Mouse (Mus musculus) left cerebral cortex, postnatal 36 days (tissue): ENCODE data around the gene Wrap73. TPM values are rescaled to one million over a fixed set of nuclear protein-coding genes. Genes with fewer than 3 reads are reported as not detected.

Experiments
- DNase-seq, 2 experiments: peaks; one replicate each; pipeline ENCODE4 v3.0.0; 2021 to 2022; ENCODE audit warnings: low spot score in 2 of 2, mixed read lengths in 1 of 2
- intact Hi-C: fragments of 180-260 bp; cut with DNase I; formaldehyde crosslinking; loops from one replicate; pipeline ENCODE4 v1.15.1; 2025
- total RNA-seq, 2 experiments: library from RNA; stranded (reverse); gene quantifications; 2 replicates each; pipeline ENCODE4 v1.2.3; 2021

Gene Wrap73
- total RNA-seq, result 10 to 100 TPM; 29.3 to 31.0 TPM

DNA sequence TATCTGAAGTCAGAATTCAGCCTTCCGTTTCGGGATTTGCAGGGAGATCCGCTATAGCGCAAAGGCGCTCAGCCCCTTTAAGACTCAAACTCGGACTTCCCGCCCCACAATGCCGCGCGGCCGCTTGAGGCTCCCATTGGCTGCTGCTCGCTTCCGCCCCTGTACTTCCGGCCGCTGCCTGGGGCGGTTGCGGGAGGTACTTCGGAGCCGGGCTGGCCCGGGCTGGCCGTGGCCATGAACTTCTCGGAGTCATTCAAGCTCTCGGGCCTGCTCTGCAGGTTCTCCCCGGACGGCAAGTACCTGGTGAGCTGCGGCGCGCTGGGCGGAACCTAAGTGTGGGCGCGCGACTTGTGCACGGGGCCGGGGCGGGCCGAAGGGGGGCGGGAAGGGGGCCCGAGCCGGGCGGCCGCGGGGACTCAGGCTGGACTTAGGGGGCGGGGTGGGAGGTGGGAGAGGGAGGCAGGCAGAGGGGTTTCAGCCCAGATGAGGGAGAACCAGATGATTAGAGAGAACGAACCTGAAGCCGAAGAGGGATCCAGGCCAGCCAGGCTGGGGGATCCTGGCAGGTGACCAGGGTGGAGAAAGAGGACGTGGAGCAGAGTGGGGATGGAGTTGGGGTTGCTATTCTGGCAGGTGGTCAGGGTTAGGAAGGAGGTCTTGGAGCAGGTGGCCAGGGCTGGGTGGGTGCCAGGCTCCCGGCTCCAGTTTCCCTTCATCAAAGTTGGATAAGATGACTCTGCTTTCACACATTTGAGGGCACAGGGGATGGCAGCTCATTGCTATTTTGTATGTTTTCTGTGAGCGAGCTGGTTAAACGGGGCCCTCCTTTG is at the start of gene Wrap73:
Gene Wrap73, plus strand, starts transcription at position 162 of the 830 bp plus-strand sequence.
- intact Hi-C loops, result loop anchor here (2.0 kb wide), 1 partner anchor 18 kb away; the partner anchor contains the start of gene Tprgl
- peak; percentile 90 for DNase-seq

DNA sequence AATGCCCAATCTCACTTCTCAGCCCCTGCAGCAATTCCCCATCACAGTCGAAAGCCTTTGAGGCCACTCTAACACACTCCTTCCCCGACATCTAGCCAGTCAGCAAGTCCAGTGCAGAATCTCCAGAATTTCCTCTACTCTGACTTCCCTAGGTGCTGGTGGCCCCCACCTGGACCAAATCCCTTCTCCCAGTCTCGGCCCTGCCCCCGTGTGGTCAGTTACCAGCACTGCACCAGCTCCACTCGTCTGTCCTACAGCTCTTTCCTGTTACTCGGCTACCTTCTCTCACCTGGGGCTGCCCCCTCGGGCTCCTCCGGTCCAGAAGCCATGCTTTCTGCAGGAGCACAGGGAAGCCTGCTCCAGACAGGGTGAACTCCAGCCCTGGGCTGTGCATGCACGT is 49.0 kb upstream of the Wrap73 start:
- intact Hi-C loops, result no loop called here
- DNase-seq, result no peak

DNA sequence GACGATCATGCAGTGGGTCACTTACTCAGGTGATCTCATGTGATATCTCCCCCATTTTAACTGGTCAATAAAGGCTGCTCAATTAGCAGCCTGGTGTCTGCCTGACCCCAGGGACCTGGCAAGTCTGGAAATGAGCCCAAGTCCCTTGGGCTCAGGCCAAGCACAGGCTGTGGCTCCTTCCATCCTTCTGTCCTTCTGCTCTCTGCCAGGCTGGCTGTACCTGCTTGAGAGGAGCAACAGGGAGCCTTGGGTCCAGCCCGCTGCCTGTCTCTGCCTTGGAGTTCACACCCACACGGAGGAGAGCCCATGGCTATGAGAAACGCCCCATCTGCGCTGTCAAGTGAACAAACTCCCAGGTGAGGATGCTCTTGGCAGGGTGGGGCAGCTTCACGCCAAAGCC is 46.1 kb upstream of the Wrap73 start:
- DNase-seq, result no peak
- intact Hi-C loops, result no loop called here

DNA sequence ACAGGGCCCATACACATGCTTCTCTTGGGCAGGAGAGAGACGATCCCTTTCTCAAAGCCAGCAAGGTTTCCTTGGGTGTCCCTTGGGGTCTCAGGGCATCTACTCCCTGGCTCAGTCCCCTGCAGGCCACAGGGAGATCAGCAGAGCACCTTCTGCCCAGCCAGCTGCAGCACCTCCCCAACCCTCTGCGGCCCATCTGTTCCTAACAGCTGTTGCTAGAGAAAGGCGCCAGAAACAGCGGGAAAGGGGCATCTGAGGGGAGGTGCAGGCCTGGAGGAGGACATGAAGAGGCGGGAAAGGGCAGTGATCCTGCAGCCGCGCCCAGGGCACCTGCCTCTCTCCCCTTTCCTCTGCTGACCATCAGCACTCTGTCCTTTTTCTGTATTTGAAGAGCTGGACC is 42.8 kb upstream of the Wrap73 start:
- intact Hi-C loops, result no loop called here
- DNase-seq, result no peak

DNA sequence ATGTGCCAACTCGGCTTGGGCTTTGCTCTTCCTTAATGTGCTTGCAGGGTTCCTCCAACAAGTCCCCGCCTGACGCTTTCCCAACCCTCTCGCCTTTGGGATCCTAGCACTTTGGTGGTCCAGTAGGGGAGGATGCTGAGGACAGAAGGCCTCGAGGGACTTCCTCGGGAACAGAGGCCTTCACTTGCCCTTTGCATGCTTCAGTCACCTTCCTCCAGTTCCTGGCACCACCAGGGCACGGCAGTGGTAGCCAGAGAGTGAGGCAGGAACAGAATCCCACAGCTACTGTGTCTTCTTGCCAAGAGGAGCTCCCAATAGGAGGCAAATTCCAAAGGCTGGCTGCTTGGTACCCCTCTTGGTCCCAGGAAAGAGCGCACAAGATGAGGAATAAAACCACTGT is 38.8 kb upstream of the Wrap73 start:
- intact Hi-C loops, result loop anchor here (5.0 kb wide), 1 partner anchor 36 kb away; no protein-coding TSS in a partner anchor
- DNase-seq, result no peak

DNA sequence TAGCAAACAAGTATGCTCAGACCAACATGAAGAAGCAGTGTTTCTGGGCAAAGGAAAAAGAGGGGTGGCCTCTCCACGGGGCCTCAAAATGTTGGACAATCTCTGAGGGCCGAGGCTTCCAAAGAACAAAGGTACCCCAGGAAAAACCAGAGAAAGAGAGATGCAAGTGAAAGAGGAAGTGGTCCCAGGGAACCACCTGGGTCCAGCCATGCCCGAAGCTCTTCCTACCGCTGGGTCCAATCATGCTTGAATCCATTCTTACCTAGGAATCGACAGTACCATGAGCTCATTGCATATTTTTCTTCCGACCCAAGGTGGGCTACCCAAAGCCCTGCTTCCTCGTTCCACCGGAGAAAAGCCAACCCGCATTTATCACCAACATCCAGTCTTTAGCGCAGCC is 38.3 kb upstream of the Wrap73 start:
- no peak for DNase-seq
- intact Hi-C loops, result loop anchor here (5.0 kb wide), 1 partner anchor 37 kb away; no protein-coding TSS in a partner anchor

DNA sequence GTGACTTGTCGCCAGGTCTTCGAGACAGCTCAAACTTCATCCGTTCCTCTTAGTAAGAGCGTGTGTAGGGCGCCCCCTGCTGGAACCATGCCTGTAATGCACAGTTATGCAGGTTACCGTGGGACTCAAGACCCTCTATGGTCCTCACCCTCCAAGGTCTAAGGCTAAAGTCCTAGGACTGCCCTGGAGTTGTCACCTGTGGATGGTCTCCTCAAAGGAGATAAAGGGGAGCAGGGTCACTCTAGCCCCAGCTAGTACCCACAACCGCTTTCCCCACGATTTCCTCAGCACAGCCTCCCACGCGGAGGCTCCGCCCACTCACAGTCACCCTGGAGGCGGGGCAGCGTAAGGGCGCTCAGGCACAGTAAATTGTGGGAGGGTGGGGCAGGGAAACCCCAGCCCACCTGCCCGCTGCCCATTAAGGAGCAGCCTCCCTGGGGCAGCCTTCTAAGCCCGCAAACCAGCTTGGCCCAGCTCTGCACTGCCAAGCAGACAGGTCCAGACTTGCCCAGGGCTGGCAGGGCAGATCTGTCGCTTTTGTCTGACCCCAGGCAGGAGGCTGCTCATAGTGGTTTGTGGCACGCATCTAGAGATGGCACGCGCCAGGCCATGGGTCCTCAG is 36.7 kb upstream of the Wrap73 start:
- intact Hi-C loops, result loop anchor here (5.0 kb wide), 1 partner anchor 78 kb away; the partner anchor contains the start of gene Smim1

DNA sequence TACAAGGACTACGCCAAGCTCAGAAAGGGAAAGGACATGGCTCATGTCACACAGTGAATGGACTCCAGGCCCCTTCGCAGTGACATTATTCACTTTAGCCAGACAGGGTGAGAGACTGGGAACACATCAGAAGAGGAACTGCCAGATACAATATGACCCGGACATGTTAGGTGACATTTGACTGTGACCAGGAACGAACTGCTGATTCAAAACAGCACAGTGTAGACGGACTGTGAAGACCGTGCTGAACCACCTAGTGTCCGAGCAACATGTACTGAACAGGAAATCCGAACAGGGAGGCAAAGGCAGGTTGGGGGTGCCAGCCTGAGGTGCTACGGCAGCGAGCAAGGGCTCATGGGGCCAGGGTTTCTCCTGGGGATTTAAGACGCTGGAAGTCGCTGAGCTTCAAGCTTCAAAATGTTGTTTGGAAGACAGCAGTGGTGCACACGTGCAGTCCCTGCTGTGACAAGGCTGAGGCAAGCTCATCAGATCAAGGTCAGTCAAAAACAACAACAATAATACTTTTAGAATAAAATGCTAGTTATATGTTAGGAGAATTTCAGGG is 35.6 kb upstream of the Wrap73 start:
- intact Hi-C loops, result loop anchor here (5.0 kb wide), 1 partner anchor 79 kb away; the partner anchor contains the start of gene Smim1
- DNase-seq, result no peak

More for the DNA sequence above, 36.7 kb upstream of the Wrap73 start:
- peak; percentile 38 to 44 for DNase-seq

DNA sequence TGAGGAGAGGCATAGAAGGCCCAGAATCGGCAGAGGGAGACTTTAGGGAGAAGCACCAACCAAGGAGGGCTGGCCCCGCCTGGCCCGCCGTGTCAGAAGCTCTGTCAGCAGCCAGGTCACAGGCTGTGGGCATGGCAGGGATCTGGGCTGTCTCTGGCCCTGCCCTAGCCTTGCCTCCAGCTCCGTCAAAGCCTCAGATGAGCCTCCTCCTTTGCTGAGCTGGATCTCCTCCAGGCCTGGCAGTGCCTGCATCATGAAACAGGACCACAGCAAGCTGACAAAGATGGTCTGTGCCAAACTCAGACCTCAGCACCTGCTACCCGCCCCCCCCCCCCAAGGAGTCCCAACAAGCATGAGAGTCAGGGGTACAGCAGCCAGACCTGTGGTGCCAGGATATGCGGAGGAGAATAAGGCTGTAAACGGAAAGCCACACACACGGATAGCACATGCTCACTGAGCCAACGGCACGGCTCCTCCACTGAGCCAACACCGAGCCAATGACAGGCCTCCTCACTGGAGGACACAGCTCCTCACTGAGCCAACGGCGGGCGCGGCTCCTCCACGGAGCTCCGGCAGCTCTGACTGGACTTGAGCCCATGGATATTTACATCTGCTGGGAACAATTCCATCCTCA is 32.8 kb upstream of the Wrap73 start:
- intact Hi-C loops, result loop anchor here (5.0 kb wide), 1 partner anchor 82 kb away; the partner anchor contains the start of gene Smim1
- peak; percentile 42 to 63 for DNase-seq

DNA sequence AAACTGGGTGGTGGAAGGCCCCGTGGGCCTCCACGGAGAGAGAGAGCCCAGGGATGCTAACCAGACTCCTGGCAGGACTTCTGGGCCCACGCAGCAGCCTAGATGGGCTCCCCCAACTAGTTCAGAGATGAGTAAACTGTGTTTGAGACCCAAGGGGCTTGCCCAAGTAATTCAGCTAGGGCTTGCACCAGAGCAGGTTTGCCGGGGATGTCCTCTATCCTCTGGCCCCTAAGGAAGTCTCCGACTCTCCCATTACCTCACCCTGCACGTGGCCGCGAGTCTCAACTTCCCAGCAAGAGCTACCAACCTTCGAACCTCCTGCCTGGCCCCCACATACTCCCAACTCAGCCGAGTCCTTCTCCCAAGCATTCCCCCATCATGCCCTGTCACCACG is 32.3 kb upstream of the Wrap73 start:
- DNase-seq, result no peak
- intact Hi-C loops, result loop anchor here (5.0 kb wide), 1 partner anchor 83 kb away; the partner anchor contains the start of gene Smim1

DNA sequence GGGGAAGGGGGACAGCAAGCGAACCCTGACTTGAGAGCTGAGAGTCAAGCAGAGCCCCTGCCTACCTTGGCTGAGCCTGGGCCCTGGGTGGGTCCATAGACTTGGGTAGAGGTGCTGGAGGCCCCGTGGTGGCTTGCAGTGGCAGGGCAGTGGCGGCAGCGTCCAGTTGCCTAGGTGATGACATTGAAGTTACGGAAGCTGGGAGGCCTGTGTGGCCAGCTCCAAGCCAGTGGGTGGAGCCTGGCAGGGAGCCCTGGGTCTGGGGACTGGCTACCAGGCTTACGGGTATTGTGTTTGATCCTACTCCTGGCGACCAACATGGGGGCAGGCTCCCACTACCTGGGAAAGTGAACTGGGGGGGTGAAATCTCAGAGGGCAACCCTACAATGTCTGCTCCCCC is 25.8 kb upstream of the Wrap73 start:
- intact Hi-C loops, result no loop called here
- DNase-seq, result no peak

DNA sequence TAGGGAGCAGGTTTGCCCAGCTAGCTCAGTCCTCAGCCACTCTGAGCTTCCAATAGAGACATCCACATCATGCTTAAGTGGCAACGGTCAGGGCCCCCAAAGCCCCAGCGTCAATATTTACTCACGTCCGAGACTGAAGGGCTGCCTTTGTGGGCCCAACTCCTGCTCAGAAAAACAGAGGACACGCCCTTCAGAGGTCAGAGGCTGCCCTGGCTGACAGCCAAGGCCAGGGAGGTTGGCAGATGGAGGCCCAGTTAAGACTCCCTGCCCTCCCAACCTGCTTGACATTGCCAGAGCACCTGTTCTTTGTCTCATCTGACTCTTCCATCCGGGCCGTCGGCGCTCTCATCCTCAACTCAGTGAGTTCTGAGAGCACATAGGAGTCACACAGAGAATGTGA is 23.4 kb upstream of the Wrap73 start:
- intact Hi-C loops, result no loop called here
- no peak for DNase-seq

DNA sequence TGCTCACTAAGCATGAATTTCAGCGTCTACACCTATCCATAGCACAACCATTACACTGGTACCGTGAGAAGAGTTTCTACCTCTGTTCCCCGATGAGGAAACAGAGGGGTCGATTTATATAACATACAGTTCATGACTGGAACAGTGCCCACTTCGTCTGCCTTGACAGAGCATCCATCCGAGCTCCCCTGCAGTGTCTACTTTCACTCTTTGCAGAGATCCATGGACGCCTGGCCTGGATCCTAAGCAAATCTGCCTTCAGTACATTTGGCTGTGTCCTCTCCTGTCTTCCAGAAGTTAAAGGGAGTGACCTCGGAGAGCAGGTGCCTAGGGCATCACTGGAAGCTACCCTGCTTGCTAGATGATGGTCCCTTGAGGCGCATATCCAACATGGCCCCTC is 23.0 kb upstream of the Wrap73 start:
- no peak for DNase-seq
- intact Hi-C loops, result no loop called here

DNA sequence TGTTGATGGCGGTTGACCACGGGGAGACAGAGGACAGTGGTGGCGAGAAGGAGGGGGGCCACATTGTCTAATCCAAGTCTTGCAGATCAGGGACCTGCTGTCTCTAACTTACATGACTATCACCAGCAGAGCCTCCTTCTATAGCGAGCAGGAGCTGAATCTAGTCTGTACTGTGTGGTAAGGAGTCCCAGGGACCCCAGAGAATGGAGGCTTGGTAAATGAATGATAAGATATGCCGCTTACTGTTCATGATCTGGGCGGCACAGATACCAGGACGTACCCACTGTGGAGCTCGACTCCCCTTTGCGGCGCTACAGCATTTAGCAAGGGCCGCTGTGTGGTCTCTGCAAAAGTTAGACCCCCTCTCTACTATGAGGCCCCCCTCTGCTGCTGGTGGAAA is 20.4 kb upstream of the Wrap73 start:
- intact Hi-C loops, result no loop called here
- no peak for DNase-seq

DNA sequence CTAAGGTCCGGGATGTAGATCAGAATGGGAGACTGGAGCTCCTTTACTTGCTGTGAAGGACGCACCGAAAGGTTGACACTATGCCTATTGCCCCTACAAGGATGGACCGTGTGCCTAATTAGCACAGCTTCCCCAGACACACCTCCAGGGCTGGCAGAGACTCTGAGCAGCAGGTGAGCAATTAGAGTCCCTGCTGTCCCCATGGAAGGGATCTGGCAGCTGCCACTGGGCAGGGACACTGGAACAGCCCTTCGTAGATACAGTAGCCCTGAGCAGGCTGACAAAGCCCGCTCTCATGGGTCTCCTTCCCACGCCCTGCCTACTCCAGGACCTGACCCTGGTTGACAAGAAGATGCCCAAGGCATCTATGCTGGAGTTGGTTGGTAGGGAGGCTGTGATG is 19.8 kb upstream of the Wrap73 start:
- intact Hi-C loops, result no loop called here
- DNase-seq, result no peak

DNA sequence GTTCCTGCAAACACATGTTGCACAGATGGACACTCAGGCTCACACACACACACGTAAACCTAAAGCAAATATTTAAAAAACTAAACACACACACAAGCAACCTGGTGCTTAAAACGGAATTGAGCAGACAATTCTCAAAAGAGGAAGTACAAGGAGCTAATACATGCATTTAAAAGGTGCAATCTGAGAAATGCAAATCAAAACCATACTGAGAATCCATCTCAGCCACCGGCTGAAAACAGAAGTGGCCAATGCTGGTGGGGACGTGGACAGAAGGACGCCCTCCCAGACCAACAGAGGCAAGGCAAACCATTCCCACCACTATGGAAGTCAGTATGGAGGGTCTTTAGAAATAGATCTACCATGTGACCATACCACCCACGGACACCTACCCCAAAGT is 18.6 kb upstream of the Wrap73 start:
- intact Hi-C loops, result no loop called here
- no peak for DNase-seq

DNA sequence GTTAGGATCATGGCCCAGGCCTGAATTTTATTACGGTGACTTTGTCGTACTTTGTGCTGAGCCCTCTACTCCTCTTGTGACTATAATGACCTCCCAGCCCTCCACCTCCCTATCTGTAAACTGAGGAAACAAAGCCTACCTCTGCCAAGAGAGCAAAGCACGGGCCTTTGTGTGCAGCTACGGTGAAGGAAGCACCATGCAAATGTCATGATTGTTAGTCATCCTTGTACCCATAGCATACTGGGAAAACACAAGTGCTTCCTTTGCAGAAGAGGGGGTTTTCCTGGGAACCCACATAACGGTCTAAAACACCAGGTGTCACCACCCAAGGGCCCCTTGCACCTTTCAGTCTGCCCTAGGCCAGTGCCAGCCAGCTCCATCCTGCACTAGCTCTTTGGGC is 17.0 kb upstream of the Wrap73 start:
- no peak for DNase-seq
- intact Hi-C loops, result no loop called here

DNA sequence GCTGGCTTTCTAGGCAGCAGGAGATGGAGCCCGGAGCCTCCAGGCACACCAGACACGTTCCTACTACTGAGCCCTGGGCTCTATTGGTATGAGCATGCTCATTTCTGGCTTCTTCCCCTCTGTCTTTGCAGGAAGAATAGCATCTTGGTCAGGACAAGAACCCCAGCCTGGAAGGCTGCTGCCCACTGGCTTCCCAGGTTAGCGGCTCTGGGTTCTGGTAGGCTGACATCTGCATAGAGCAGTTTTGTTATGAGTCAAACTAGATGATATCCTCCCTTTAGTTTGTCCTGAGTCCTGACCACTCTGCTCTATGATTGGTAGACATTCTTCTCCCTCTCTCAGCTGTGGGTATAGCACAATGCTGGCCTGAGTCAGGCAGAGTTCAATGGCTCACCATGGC is 14.9 kb upstream of the Wrap73 start:
- no peak for DNase-seq
- intact Hi-C loops, result no loop called here

DNA sequence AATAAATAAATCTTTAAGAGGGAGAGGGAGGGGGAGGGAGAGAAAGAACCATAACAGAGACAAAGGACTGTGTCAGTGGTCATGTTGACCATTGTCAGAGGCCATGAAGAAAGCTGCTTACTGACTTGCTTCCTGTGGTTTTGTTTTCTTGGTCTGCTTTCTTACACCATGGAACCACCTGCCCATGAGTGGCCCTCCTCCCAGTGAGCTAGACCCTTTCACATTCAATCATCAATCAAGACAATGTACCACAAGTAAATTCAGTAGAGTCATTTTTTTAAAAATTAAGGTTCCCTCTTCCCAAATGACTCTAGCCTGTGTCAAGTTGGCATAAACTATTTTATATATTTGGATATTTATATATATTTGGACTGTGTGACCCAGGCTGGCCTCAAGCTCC is 12.2 kb upstream of the Wrap73 start:
- intact Hi-C loops, result no loop called here
- no peak for DNase-seq

DNA sequence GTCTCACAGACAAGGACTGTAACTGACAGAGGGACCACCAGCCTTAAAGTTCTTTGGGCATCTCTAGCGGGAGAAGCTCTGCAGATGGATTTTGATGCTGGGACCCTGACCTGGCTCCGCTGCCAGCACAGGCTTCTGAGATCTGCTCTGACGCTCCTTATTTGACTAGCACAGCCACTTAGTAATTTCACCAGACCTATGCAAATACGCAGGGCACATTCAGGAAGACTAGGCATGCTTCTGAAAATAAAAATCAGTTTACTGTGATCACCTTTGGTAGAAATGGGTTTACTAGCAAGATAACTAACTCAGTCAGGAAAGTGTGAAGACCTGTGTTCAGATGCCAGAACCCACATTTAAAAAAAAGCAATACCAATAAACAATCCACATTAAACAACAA is 10.3 kb upstream of the Wrap73 start:
- intact Hi-C loops, result no loop called here
- no peak for DNase-seq
